Mouse (Mus musculus): Measurements from ENCODE around the gene Ap3b2.

DNA sequence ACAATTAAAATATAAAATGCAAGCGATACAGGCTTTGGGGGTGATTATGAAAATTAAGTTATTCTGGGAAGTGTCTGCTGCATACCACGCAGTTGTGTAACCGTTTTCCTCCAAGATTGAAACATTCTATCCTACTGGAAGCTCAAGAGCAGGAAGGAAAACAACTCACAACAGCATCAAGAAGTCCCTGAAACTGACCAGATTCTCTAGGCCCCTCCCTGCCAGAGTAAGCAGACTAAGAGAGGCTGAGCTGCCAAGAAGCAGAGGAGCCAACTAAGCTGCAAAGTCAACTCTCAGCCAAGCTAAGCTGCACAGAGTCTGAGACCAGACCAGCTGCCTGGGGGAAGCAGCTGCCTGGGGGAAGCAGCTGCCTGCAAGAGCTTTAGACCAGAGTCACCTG, 18.5 kb downstream of the Ap3b2 start:
- no peak for TF ChIP-seq CHD1 (IDR thresholded peaks at IDR 0.05; ENCODE audit: low read depth, low read length)
- TF ChIP-seq TCF12 (IDR thresholded peaks at IDR 0.05; ENCODE audit: low read depth, low read length): no peak
- no peak for TF ChIP-seq USF2 (conservative IDR thresholded peaks at IDR 0.05; ENCODE audit: low read depth, low read length)
- TF ChIP-seq CTCF (conservative IDR thresholded peaks at IDR 0.05 in 1 of 2, IDR thresholded peaks at IDR 0.05 in 1 of 2; ENCODE audit: low read depth in 2 of 2, low read length in 2 of 2): no peak
- TF ChIP-seq UBTF (IDR thresholded peaks at IDR 0.05; ENCODE audit: low read depth, low read length): no peak
- TF ChIP-seq POLR2A (IDR thresholded peaks at IDR 0.05; ENCODE audit: low read depth, low read length): no peak

All from CH12.LX (cell line).